Mouse (Mus musculus) hindbrain, embryonic 16.5 days (tissue): ENCODE measurements around the gene Arrdc2. TPM values are rescaled to one million over a fixed set of nuclear protein-coding genes. Genes with fewer than 3 reads are reported as not detected.
A peak's percentile ranks its signal among the peaks of the same experiment; 100 is the strongest.

Source experiments
- ATAC-seq: fragments of 200-750 bp; cut with Nextera tagmentation; 2 replicates; pipeline ENCODE4 v1.8.0; 2017; ENCODE audit warnings: moderate TSS enrichment, moderate library complexity
- H3K27ac ChIP-seq: fragments of 300-500 bp; sonication (generic); 2 replicates; pipeline ENCODE4 v1.5.1; 2014; ENCODE audit warnings: low read depth, mild to moderate bottlenecking, control low read depth, low read length, moderate library complexity
- H3K27me3 ChIP-seq: fragments of 300-500 bp; sonication (generic); replicated peaks from 2 replicates; pipeline ENCODE4 v1.6.1; 2014; ENCODE audit warnings: low read length; ENCODE audit not compliant: control insufficient read depth, insufficient read depth
- H3K36me3 ChIP-seq: fragments of 300-500 bp; sonication (generic); 2 replicates; pipeline ENCODE4 v1.6.1; 2014; ENCODE audit warnings: mild to moderate bottlenecking, low read length, moderate library complexity, mixed read lengths; ENCODE audit not compliant: control insufficient read depth, insufficient read depth
- H3K4me1 ChIP-seq: fragments of 300-500 bp; sonication (generic); 2 replicates; pipeline ENCODE4 v1.6.1; 2014; ENCODE audit warnings: low read depth, low read length; ENCODE audit not compliant: control insufficient read depth, insufficient read depth
- H3K4me2 ChIP-seq: fragments of 300-500 bp; sonication (generic); 2 replicates; pipeline ENCODE4 v1.6.1; 2014; ENCODE audit warnings: mild to moderate bottlenecking, low read length, control low read depth, moderate library complexity
- H3K4me3 ChIP-seq: fragments of 300-500 bp; sonication (generic); 2 replicates; pipeline ENCODE4 v1.5.1; 2014; ENCODE audit warnings: mild to moderate bottlenecking, low read length, control low read depth, moderate library complexity
- H3K9ac ChIP-seq: fragments of 300-500 bp; sonication (generic); 2 replicates; pipeline ENCODE4 v1.6.1; 2014; ENCODE audit warnings: low read depth, mild to moderate bottlenecking, control low read depth, low read length, moderate library complexity
- H3K9me3 ChIP-seq: fragments of 300-500 bp; sonication (generic); 2 replicates; pipeline ENCODE4 v1.6.1; 2014; ENCODE audit warnings: mild to moderate bottlenecking, low read length, moderate library complexity; ENCODE audit not compliant: control insufficient read depth
- WGBS: fragments of 180-500 bp; shearing (Covaris S2); extraction: QIAGEN DNeasy Blood & Tissue Kit; methylation state at CpG from one replicate; pipeline ENCODE4 v1.1.7; 2014; 5-methylcytosine and 5-hydroxymethylcytosine counted together
- polyA plus RNA-seq: library from polyadenylated mRNA; unstranded; fragments of >200 nt; fragmentation: Nextera tagmentation; extraction: Ambion mirVana; gene quantifications from 2 replicates; pipeline ENCODE4 v1.2.1, GENCODE M21; 2015

The Arrdc2 gene
- polyA plus RNA-seq, 1 experiment from 2014 or later: 7.9 TPM

DNA sequence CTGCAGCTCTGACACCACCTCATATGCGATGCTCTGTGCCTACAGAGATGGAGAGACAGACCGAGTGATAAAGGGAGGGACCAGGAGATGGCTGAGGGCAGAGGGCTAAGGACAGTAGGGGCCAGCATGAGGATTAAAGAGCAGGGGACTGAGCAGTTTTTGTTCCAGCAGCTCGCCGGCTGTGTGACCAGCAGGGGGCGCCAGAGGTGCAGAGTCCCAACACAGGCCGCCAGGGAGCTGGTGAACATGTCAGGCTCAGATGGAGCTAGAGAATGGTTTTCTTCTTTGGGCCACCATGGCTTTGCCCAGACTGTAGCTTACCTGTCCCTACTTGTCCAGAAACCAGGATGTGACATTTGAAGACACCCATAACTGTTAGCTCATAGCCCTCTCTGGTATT, 5.0 kb upstream of the Arrdc2 start:
- Histone ChIP-seq H3K4me1 (peaks cover 8% of the 10 kb centered on the region), H3K27me3 (no peaks in the 10 kb centered on the region), H3K4me2 (no peak overlapping the region), H3K9ac (no peak overlapping the region), H3K27ac (no peak overlapping the region), H3K4me3 (no peak overlapping the region), H3K9me3 (no peaks in the 10 kb centered on the region), H3K36me3 (no peaks in the 10 kb centered on the region)
- WGBS: 3% methylated on average over 6 of the region's 6 CpGs
- ATAC-seq: no peak

DNA sequence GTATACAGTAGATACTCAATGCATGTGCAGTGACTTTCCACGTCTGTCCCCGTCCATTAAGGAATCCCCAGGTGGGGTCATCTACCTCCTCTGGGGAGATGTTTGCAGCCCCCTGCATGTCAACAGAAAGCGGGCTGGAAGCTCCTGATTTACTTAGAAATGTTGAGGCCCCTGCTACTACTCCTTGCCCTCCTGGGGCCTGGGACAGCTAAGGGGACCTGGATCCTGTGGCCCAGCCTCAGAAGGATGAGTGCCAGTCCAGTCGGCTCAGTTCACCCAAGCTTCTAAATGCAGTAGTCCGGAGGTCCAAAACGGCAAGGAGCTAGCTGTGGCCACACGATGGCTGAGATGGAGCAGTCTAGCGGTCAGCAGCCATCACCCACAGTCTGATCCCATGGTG, 4.4 kb upstream of the Arrdc2 start:
- H3K4me2 ChIP-seq: no peak overlapping the region
- H3K9me3 ChIP-seq: no peaks in the 10 kb centered on the region
- H3K36me3 ChIP-seq: no peaks in the 10 kb centered on the region
- no peak overlapping the region for H3K27ac ChIP-seq
- H3K27me3 ChIP-seq: no peaks in the 10 kb centered on the region
- no peak overlapping the region for H3K9ac ChIP-seq
- H3K4me1 ChIP-seq: peaks cover 8% of the 10 kb centered on the region
- H3K4me3 ChIP-seq: no peak overlapping the region
- ATAC-seq: no peak
- WGBS: 87% methylated on average over 8 of the region's 8 CpGs

DNA sequence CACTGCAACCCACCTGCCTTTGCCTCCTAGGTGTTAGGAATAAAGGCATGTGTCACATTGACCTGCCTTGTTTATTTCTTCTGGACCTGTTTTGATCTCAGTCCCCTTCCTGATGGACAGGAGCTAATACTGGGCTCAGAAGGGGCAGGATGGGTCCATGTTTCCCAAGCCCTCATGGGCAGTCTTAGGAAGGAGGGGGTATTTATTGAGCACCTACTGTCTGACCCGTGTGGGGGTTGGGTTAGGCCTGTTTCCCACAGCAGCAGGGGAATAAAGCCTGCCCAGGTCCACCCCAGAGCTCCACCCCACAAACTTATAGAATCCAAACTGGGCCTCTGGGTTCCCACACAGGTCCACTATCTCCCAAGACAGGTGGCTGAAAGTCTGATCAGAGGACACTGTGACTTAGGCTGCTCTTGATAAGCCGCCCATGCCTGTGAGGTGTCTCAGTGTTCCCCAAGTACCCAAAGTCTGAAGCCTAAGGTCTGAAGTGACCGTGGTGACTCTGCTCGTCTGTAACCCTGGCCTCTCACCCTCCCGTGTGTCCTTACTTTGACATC, 3.8 kb upstream of the Arrdc2 start:
- Histone ChIP-seq H3K9ac (no peak overlapping the region), H3K4me3 (no peak overlapping the region), H3K27me3 (no peaks in the 10 kb centered on the region), H3K9me3 (no peaks in the 10 kb centered on the region), H3K4me1 (peaks cover 11% of the 10 kb centered on the region), H3K27ac (no peak overlapping the region), H3K4me2 (no peak overlapping the region), H3K36me3 (no peaks in the 10 kb centered on the region)
- ATAC-seq: no peak
- 86% methylated on average over 5 of the region's 5 CpGs for WGBS

DNA sequence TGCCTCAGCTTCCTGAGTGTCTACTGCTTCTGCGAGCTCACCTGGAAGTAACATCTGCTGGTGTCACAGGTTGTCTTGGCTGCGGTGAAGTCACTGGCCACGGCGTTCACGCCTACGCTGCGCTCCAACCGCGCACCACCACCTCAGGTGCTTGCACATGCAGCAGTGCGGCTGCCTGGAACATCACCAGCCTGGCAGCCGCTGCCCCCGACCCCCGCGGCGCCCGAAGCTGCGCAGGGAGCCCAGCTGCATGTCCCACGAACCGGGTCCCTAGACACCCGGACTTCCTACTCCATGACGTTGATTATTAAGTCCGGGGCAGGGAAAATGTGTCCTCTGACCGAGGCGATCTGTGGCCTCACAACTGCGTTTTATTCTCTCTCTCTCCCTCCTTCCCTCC, 3.0 kb upstream of the Arrdc2 start:
- H3K4me2 ChIP-seq: no peak overlapping the region
- no peak overlapping the region for H3K4me3 ChIP-seq
- H3K27ac ChIP-seq: no peak overlapping the region
- no peak for ATAC-seq
- no peaks in the 10 kb centered on the region for H3K36me3 ChIP-seq
- H3K27me3 ChIP-seq: no peaks in the 10 kb centered on the region
- WGBS: 74% methylated on average over 25 of the region's 25 CpGs
- H3K9ac ChIP-seq: no peak overlapping the region
- H3K4me1 ChIP-seq: peaks cover 11% of the 10 kb centered on the region
- no peaks in the 10 kb centered on the region for H3K9me3 ChIP-seq

DNA sequence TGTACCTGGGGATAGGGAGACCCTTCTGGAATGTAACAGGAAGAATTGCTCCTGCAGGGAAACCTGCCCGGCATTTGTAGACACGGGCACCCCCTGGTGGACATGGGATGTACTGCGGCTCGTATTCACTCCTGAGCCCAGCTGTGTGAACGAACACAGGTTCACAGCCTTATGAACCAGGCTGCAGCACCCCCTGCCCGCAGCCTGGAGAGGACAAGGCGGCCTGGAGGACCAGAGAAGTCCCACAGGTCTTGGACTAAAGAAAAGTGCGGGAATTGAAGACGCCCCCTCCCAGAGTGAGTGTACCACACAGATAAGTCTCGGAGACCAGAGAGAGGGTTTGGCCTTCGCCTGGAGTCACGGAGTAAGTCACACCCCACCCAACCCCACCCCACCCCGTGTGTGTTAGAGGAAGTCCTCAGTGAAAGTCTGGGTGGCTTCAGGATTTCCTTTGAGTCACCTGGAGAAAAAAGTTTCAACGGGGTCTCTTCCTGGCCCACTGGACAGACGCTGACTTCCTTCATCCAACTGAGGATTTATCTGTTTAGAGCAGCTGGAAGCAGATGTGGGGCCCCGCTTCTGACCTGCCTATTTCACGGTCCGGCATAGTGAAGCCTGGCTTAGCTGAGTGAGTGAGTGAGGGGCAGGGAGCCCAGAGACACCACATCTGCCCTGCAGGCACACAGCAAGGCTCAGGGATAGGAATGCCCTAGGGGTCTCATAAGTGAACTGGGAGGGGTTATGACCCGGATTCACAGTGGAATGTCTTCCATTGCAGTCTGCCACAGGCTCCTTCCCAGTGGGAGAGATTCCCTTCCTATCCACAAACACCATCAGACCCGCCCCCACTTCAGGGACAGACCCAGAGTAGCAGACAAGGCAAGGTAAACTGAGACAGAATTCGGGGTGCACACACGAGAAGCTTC, 1.9 kb upstream of the Arrdc2 start:
- H3K27me3 ChIP-seq: no peaks in the 10 kb centered on the region
- no peaks in the 10 kb centered on the region for H3K9me3 ChIP-seq
- H3K4me1 ChIP-seq: peaks cover 11% of the 10 kb centered on the region
- WGBS: 36% methylated on average over 22 of the region's 22 CpGs
- peak overlapping the region; percentile 48; the same call in 1 of the 2 replicates for H3K27ac ChIP-seq
- no peaks in the 10 kb centered on the region for H3K36me3 ChIP-seq
- H3K4me2 ChIP-seq: no peak overlapping the region
- no peak for ATAC-seq
- no peak overlapping the region for H3K4me3 ChIP-seq
- no peak overlapping the region for H3K9ac ChIP-seq

DNA sequence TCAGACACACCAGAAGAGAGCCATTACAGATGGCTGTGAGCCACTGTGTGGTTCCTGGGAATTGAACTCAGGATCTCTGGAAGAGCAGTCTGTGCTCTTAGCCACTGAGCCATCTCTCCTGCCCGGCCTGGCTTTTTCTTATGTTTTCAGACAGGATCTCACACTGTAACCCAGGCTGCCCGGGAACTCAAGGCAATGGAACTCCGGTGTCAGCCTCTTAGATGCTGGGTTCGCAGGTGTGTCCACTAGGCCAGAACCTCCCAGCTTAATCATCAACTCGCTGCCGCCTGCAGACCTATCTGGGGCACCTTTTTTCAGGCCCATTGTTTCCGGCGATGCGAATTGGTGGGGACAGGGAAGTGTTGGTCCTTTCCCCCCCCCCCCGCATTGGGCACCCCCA, 1.1 kb upstream of the Arrdc2 start:
- Histone ChIP-seq H3K4me3 (no peak overlapping the region), H3K27ac (peak overlapping the region; percentile 48; the same call in 1 of the 2 replicates), H3K9ac (no peak overlapping the region), H3K9me3 (no peaks in the 10 kb centered on the region), H3K4me2 (no peak overlapping the region), H3K27me3 (no peaks in the 10 kb centered on the region), H3K36me3 (0 out of 2 replicates have a peak, but pooled peaks cover 5% of the 10 kb centered on the region), H3K4me1 (peaks cover 11% of the 10 kb centered on the region)
- ATAC-seq: no peak
- 53% methylated on average over 10 of the region's 10 CpGs for WGBS

DNA sequence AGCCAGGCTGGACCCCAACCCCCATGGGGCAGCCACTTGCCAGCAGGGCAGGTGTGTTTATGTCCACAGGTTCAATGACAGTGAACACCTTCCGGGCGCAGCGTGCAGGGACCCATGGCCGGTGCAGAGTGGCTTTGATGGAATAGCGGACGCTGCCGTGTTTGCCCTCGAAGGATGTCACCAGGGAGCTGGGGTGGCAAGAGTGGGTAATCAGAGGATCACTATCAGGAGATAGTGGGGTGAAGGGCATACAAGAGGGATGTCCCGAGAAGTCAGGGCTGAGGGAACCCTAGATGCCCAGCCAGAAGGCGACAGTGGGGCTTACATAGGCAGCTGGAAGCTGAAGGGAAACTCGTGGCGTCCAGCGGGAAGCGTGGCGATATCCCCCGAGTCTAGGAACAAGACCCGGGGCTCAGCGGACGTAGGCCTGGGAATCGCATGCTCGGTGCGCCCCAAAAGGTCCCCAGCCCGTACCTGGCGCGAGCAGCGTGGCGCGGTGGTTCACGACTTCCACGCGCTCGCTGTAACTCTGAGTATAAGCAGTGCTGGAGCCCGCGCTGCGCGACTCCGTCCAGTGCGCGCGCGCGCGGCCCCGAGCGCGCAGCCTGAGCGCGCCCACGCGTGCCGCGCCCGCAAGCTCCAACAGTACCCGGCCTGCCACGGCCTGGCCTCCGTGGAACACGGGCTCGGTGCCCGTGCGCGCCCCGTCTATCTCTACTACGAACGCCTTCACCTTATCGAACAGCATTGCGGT, 689 bp downstream of the Arrdc2 start:
- peak; percentile 51 for ATAC-seq
- Histone ChIP-seq H3K27me3 (no peaks in the 10 kb centered on the region), H3K9me3 (no peaks in the 10 kb centered on the region), H3K9ac (peak overlapping the region; percentile 75), H3K27ac (peak overlapping the region; percentile 92), H3K36me3 (0 out of 2 replicates have a peak, but pooled peaks cover 5% of the 10 kb centered on the region), H3K4me1 (peaks cover 11% of the 10 kb centered on the region), H3K4me2 (peak overlapping the region; percentile 73), H3K4me3 (peak overlapping the region; percentile 65)
- WGBS: 4% methylated on average over 53 of the region's 66 CpGs

DNA sequence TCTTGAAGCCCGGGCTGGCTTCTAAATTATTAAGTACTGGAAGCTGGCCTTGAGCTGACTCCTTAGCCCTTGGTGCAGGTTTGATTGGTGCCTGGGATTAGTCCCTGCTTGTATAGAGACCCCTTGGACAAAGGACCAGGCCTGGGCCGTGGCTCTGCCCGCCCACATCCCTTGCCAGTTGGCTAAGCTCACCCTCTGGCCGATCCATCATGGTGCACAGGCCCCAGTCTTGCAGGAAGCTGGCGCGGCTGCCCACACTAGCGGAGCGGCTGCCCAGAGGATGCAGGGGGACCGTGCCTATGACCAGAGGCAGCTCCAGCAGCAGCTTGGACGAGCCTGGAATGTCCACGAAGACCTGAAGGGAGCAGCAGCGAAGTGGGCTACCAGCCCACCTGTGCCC, 2.9 kb downstream of the Arrdc2 start:
- H3K9me3 ChIP-seq: no peaks in the 10 kb centered on the region
- no peak overlapping the region for H3K27ac ChIP-seq
- H3K9ac ChIP-seq: no peak overlapping the region
- H3K4me2 ChIP-seq: no peak overlapping the region
- peaks cover 11% of the 10 kb centered on the region for H3K4me1 ChIP-seq
- no peaks in the 10 kb centered on the region for H3K27me3 ChIP-seq
- no peak for ATAC-seq
- H3K4me3 ChIP-seq: no peak overlapping the region
- WGBS: 89% methylated on average over 12 of the region's 12 CpGs
- 0 out of 2 replicates have a peak, but pooled peaks cover 5% of the 10 kb centered on the region for H3K36me3 ChIP-seq

DNA sequence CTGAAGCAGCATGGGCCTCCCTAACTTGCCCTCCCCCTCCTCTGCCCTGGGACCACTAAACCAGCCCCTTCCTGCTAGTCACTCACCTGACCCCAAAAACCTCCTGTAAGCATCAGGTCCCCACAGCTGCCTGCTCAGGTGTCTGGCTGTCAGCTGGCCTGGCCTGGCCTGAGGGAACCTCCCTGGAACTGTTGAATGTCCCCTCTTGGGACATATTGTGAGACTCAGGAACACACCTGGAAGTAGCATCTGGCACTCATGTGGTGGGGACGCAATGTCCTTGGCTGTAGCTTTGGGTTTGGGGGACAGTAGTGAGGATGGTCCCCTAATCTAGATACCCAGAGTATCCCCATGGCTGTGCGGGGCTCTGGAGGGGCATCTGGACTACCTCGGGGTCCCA, 5.4 kb downstream of the Arrdc2 start:
- no peaks in the 10 kb centered on the region for H3K27me3 ChIP-seq
- 0 out of 2 replicates have a peak, but pooled peaks cover 5% of the 10 kb centered on the region for H3K36me3 ChIP-seq
- H3K27ac ChIP-seq: no peak overlapping the region
- H3K4me2 ChIP-seq: no peak overlapping the region
- no peak overlapping the region for H3K9ac ChIP-seq
- peaks cover 3% of the 10 kb centered on the region for H3K4me1 ChIP-seq
- no peaks in the 10 kb centered on the region for H3K9me3 ChIP-seq
- WGBS: 95% methylated on average over 3 of the region's 3 CpGs
- ATAC-seq: no peak
- no peak overlapping the region for H3K4me3 ChIP-seq
